Mouse (Mus musculus) testis, postnatal 14 days (tissue): ENCODE results near the gene Blmh.
"Not testable (repeated sequence)": the region's sequence is repeated elsewhere in the genome, so short reads cannot be mapped to it uniquely, and the experiment has no call there.

Source experiments
- DNase-seq: peaks from one replicate; pipeline ENCODE4 v3.0.0; 2021; ENCODE audit warnings: low spot score

Gene Blmh

GRCm38 (mm10) chr11:76916539-76917229 lies 7.9 kb upstream of the Blmh start:
- no peak for DNase-seq

- no peak for DNase-seq
Observed at GRCm38 (mm10) chr11:76917230-76917548, 7.4 kb upstream of the Blmh start.

GRCm38 (mm10) chr11:76920607-76921006 lies 4.0 kb upstream of the Blmh start:
- DNase-seq = no peak

- not testable (repeated sequence) for DNase-seq
Observed at GRCm38 (mm10) chr11:76928586-76928985, 4.0 kb downstream of the Blmh start.

- DNase-seq = no peak
Observed at GRCm38 (mm10) chr11:76933209-76933608, 8.6 kb downstream of the Blmh start.

- DNase-seq = no peak
Observed at GRCm38 (mm10) chr11:76936578-76936977, 12.0 kb downstream of the Blmh start.

GRCm38 (mm10) chr11:76944839-76945238 lies 20.2 kb downstream of the Blmh start:
- DNase-seq = no peak

GRCm38 (mm10) chr11:76945386-76946202 lies 21.0 kb downstream of the Blmh start:
- DNase-seq = peak; percentile 92

- no peak for DNase-seq
Observed at GRCm38 (mm10) chr11:76946203-76946585, 21.6 kb downstream of the Blmh start.

GRCm38 (mm10) chr11:76953536-76953935 lies 28.9 kb downstream of the Blmh start:
- DNase-seq = no peak

- no peak for DNase-seq
Observed at GRCm38 (mm10) chr11:76965703-76966102, 41.1 kb downstream of the Blmh start.

GRCm38 (mm10) chr11:76970328-76970727 lies 45.7 kb downstream of the Blmh start:
- DNase-seq = no peak

GRCm38 (mm10) chr11:76974680-76975319 lies 50.2 kb downstream of the Blmh start:
- DNase-seq = no peak

GRCm38 (mm10) chr11:76981570-76982141 lies 57.0 kb downstream of the Blmh start:
- no peak for DNase-seq

- DNase-seq = no peak
Observed at GRCm38 (mm10) chr11:76982415-76982814, 57.8 kb downstream of the Blmh start.

GRCm38 (mm10) chr11:76983641-76984040 lies 59.0 kb downstream of the Blmh start:
- no peak for DNase-seq

GRCm38 (mm10) chr11:76984173-76984572 lies 59.6 kb downstream of the Blmh start:
- DNase-seq = no peak

- no peak for DNase-seq
Observed at GRCm38 (mm10) chr11:76990839-76991238, 66.2 kb downstream of the Blmh start.

GRCm38 (mm10) chr11:76992886-76993285 lies 68.3 kb downstream of the Blmh start:
- no peak for DNase-seq

- DNase-seq = no peak
Observed at GRCm38 (mm10) chr11:76995966-76996672, 71.5 kb downstream of the Blmh start.

GRCm38 (mm10) chr11:76997305-76997704 lies 72.7 kb downstream of the Blmh start:
- peak; percentile 61 for DNase-seq
